Mouse (Mus musculus) heart, embryonic 10.5 days (tissue): Measurements from ENCODE around the gene Nme8. TPM values are rescaled to one million over a fixed set of nuclear protein-coding genes. Genes with fewer than 3 reads are reported as not detected.
A peak's percentile ranks its signal among the peaks of the same experiment; 100 is the strongest.

ENCODE experiments used
- DNase-seq: peaks from one replicate; pipeline ENCODE4 v3.0.0-alpha.2; 2017; ENCODE audit warnings: low spot score
- H3K27ac ChIP-seq: fragments of 300-500 bp; sonication (generic); 2 replicates; pipeline ENCODE4 v1.5.1; 2016; ENCODE audit warnings: mild to moderate bottlenecking
- H3K27me3 ChIP-seq: fragments of 300-500 bp; sonication (generic); 2 replicates; pipeline ENCODE4 v1.6.1; 2016; ENCODE audit warnings: mild to moderate bottlenecking; ENCODE audit not compliant: poor library complexity, insufficient read depth, severe bottlenecking
- H3K36me3 ChIP-seq: fragments of 300-500 bp; sonication (generic); 2 replicates; pipeline ENCODE4 v1.6.1; 2016; ENCODE audit warnings: mild to moderate bottlenecking, moderate library complexity
- H3K4me1 ChIP-seq: fragments of 300-500 bp; sonication (generic); 2 replicates; pipeline ENCODE4 v1.6.1; 2016; ENCODE audit warnings: mild to moderate bottlenecking
- H3K4me3 ChIP-seq: fragments of 300-500 bp; sonication (generic); 2 replicates; pipeline ENCODE4 v1.5.1; 2016; ENCODE audit warnings: mild to moderate bottlenecking, moderate library complexity
- H3K9me3 ChIP-seq: fragments of 300-500 bp; sonication (generic); 2 replicates; pipeline ENCODE4 v1.6.1; 2016; ENCODE audit warnings: mild to moderate bottlenecking, moderate library complexity
- whole genome bisulfite sequencing: fragments of 180-500 bp; shearing (Covaris S2); methylation state at CpG from one replicate; pipeline ENCODE4 v1.1.7; 2016; 5-methylcytosine and 5-hydroxymethylcytosine counted together
- polyA plus RNA-seq: library from polyadenylated mRNA; unstranded; fragments of >200 nt; fragmentation: Nextera tagmentation; extraction: Ambion mirVana; gene quantifications from 2 replicates; pipeline ENCODE4 v1.2.1, GENCODE M21; 2016

Nme8 gene
- polyA plus RNA-seq, 1 experiment from 2014 or later: not detected

GRCm38 (mm10) chr13:19626473-19626872, 71.1 kb downstream of the Nme8 start:
- no peaks in the 10 kb centered on the region for H3K9me3 ChIP-seq
- WGBS: 80% methylated on average over 1 of the region's 1 CpGs

DNA sequence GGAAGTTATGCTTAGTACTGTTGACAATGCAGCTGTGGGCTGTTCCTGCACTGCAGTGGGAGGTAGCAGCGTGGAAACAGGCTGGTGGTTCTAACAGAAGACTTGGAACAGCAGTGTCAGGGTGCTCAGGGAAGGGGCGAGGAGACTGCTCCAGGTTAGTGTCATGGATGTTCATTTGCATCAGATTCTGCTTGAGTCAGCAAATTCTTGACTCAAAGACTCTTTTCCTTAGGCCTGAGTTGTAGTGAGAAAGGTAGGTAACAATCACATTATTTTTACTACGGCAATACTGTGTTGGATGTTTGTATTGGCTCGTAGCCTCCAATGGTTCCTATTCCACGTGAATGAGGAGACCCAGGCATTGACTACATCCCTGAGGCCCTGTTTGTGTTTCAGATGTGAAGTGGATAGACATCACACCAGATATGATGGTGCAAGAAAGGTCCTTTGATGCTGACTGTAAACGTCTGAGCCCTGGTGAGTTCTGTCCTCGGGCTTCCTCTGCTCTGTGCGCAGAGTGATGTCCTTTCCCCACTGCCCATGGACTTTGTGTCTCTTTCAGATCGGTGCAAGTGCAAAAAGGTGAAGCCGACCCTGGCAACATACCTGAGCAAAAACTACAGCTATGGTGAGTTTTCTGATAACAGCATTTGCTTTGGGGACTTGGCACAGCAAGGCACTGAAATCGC, 72.8 kb downstream of the Nme8 start:
- peaks cover 7% of the 10 kb centered on the region for H3K4me1 ChIP-seq
- no peaks in the 10 kb centered on the region for H3K9me3 ChIP-seq
- no peak overlapping the region for H3K4me3 ChIP-seq
- no peaks in the 10 kb centered on the region for H3K36me3 ChIP-seq
- no peak overlapping the region for H3K27ac ChIP-seq
- WGBS: 79% methylated on average over 11 of the region's 11 CpGs
- no peak for DNase-seq
- peaks cover 33% of the 10 kb centered on the region for H3K27me3 ChIP-seq

More at GRCm38 (mm10) chr13:19626473-19626872, 71.1 kb downstream of the Nme8 start:
- H3K36me3 ChIP-seq: no peaks in the 10 kb centered on the region
- H3K27ac ChIP-seq: no peak overlapping the region
- H3K4me3 ChIP-seq: no peak overlapping the region
- H3K4me1 ChIP-seq: peaks cover 7% of the 10 kb centered on the region
- no peak for DNase-seq
- H3K27me3 ChIP-seq: peaks cover 24% of the 10 kb centered on the region

DNA sequence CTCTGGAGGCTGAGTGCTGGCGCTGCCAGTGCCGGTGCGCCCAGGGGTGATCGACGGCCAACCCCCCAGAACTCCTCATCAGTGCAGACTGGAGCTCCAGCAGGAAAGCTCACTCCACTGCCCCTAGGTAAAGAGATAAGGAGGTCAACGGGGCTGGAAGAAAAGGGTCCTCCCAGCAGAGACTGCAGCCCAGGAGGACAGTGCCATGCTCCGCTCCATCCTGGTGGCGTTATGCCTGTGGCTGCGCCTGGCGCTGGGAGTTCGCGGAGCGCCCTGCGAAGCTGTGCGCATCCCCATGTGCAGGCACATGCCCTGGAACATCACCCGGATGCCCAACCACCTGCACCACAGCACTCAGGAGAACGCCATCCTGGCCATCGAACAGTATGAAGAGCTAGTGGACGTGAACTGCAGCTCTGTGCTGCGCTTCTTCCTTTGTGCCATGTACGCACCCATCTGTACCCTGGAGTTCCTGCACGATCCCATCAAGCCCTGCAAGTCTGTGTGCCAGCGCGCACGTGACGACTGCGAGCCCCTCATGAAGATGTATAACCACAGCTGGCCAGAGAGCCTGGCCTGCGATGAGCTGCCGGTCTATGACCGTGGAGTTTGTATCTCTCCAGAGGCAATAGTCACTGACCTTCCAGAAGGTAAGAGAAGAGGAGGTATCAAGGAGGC, 74.2 kb downstream of the Nme8 start:
- no peaks in the 10 kb centered on the region for H3K36me3 ChIP-seq
- H3K4me1 ChIP-seq: peaks cover 14% of the 10 kb centered on the region
- H3K27ac ChIP-seq: peak overlapping the region; percentile 62
- H3K4me3 ChIP-seq: peak overlapping the region; percentile 67
- 20% methylated on average over 30 of the region's 30 CpGs for WGBS
- H3K9me3 ChIP-seq: no peaks in the 10 kb centered on the region
- DNase-seq: no peak
- H3K27me3 ChIP-seq: peaks cover 33% of the 10 kb centered on the region

DNA sequence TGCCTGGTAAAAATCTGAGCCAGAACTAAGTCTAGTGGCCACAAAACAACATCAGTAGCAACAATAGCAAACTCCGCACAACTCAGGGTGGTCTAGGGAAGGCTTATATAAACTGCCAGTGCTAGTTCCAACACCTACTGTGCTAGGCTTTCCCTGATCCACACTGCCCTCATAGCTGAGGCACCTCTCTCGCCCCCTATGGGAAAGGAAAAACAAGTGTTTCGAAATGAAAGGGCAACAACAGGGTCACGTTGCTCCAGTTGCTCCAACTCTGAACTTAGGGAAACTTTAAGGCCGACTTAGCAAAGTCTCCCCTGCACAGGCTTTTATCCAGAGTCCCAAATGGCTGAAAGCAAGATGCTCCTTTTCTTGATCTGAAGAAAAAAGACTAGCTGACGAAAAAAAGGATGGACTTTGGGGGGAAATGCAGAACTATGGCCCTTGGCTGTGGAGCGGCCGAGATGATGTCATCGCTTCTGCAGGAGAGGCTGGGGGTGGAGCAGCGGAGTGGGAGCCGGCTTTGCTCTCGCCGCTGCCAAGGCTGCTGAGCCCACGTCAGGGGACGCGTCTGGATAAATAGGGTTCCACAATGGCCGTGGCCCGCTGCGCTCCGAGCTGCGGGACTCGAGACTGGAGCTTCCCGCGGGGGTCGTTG, 74.9 kb downstream of the Nme8 start, which contains the start of gene Sfrp4:
Sfrp4 (plus strand) TSS at position 532 of the 655 bp plus-strand sequence.
- peak within 1 kb of the TSS; percentile 67 for H3K4me3 ChIP-seq
- H3K9me3 ChIP-seq: no peaks in the 10 kb centered on the region
- DNase-seq: peak; percentile 76
- 4% methylated on average over 25 of the region's 25 CpGs for WGBS
- no peaks in the 10 kb centered on the region for H3K36me3 ChIP-seq
- peaks cover 33% of the 10 kb centered on the region for H3K27me3 ChIP-seq
- peak within 1 kb of the TSS; percentile 62 for H3K27ac ChIP-seq
- H3K4me1 ChIP-seq: peaks cover 14% of the 10 kb centered on the region

DNA sequence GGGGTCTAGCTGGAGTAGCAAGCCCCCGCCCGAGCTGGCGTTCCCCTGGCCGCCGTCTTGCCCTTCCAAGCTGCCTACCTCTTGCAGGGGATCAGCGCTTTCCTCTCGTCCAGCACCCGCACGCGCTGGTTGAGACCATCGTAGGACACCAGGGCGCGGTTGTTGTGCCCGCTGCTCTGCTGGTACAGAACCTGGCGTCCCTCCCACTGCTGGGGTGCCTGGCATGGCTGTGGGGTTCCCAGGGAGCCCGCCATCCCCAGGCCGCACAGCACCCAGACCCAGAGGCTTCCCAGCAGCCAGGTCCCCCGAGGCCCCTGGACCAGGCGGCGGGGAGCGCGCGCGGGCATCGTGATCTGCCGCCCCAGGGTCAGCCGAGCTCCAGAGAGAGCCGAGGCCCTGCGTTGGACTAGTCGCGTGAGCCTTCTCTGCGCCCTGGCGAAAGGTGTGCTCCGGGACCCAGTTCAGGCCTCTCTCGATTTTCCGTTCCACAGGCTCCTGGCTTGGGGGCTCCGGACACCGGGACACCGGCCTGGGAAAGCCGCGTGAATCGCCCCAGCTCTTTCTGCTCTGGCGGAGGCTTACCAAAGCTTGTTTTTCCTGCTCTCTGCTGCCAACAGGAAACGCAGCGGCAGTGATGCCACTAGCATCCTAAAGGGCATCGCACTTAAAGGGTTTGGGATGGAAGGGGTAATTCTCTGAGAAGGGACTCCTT, 78.2 kb downstream of the Nme8 start, which contains the start of gene Epdr1:
Epdr1 (minus strand) TSS at position 712 of the 712 bp plus-strand sequence.
- H3K27me3 ChIP-seq: peaks cover 24% of the 10 kb centered on the region
- H3K9me3 ChIP-seq: no peaks in the 10 kb centered on the region
- peak within 1 kb of the TSS; percentile 94 for H3K27ac ChIP-seq
- H3K4me3 ChIP-seq: peak within 1 kb of the TSS; percentile 89
- WGBS: under 1% methylated on average over 46 of the region's 46 CpGs
- DNase-seq: peak; percentile 86
- H3K4me1 ChIP-seq: peaks cover 14% of the 10 kb centered on the region
- H3K36me3 ChIP-seq: no peaks in the 10 kb centered on the region

DNA sequence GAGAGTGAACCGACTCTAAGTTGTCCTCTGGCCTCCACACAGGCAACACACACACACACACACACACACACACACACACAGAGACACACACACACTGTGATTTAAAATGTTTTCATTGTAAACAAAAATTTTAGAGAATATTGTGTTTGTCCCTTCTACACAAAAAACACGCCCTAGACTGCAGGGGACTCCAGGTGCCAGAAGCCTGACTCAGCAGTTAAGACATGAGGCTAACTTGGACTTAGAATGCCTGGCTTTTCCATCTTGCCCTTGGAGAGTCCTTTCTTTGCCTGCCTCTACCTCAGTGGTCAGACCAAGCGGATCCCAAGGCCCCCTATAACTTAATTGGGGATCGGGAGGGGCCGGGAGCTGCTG, 78.8 kb downstream of the Nme8 start:
- DNase-seq: no peak
- Histone ChIP-seq H3K4me1 (peaks cover 14% of the 10 kb centered on the region), H3K9me3 (no peaks in the 10 kb centered on the region), H3K27ac (peak overlapping the region; percentile 94), H3K36me3 (no peaks in the 10 kb centered on the region), H3K4me3 (peak overlapping the region; percentile 89), H3K27me3 (peaks cover 18% of the 10 kb centered on the region)
- WGBS: 6% methylated on average over 5 of the region's 5 CpGs

- H3K36me3 ChIP-seq: no peaks in the 10 kb centered on the region
- 85% methylated on average over 4 of the region's 4 CpGs for WGBS
- H3K27me3 ChIP-seq: peaks cover 11% of the 10 kb centered on the region; the same call in 1 of the 2 replicates
- no peak overlapping the region for H3K27ac ChIP-seq
- H3K4me1 ChIP-seq: peaks cover 8% of the 10 kb centered on the region
- DNase-seq: no peak
- no peaks in the 10 kb centered on the region for H3K9me3 ChIP-seq
- H3K4me3 ChIP-seq: no peak overlapping the region
Measured at GRCm38 (mm10) chr13:19618081-19618480, 79.5 kb downstream of the Nme8 start.

GRCm38 (mm10) chr13:19614311-19614710, 83.3 kb downstream of the Nme8 start:
- Histone ChIP-seq H3K9me3 (no peaks in the 10 kb centered on the region), H3K4me3 (no peak overlapping the region), H3K4me1 (peaks cover 7% of the 10 kb centered on the region; the same call in 1 of the 2 replicates), H3K27ac (no peak overlapping the region), H3K27me3 (no peaks in the 10 kb centered on the region), H3K36me3 (no peaks in the 10 kb centered on the region)
- WGBS: 87% methylated on average over 1 of the region's 1 CpGs
- no peak for DNase-seq

GRCm38 (mm10) chr13:19613426-19613825, 84.2 kb downstream of the Nme8 start:
- Histone ChIP-seq H3K27me3 (no peaks in the 10 kb centered on the region), H3K4me3 (no peak overlapping the region), H3K36me3 (no peaks in the 10 kb centered on the region), H3K9me3 (no peaks in the 10 kb centered on the region), H3K4me1 (no peaks in the 10 kb centered on the region), H3K27ac (no peak overlapping the region)
- DNase-seq: no peak
- 93% methylated on average over 1 of the region's 1 CpGs for WGBS

DNA sequence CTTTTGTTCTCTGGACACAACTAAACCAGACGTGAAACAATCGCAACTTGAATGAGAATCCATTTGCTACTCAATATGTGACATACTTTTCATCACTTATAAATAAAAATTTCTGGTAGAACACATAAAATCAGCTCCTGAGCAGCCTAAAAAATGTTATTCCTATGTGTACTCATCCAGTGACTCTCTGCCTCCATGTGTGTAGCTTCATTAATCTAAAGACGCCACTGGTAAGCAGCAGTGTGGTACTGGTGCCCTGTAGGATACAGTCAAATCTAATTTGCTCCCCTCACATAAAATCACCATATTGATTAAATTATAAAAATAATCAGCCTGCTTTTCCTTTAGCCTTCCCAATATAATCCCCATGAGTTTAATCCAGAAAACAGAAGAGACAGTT, 84.6 kb downstream of the Nme8 start:
- Histone ChIP-seq H3K36me3 (no peaks in the 10 kb centered on the region), H3K4me3 (no peak overlapping the region), H3K9me3 (no peaks in the 10 kb centered on the region), H3K27me3 (no peaks in the 10 kb centered on the region), H3K27ac (no peak overlapping the region), H3K4me1 (no peaks in the 10 kb centered on the region)
- 90% methylated on average over 3 of the region's 3 CpGs for WGBS
- DNase-seq: no peak

- Histone ChIP-seq H3K27me3 (no peaks in the 10 kb centered on the region), H3K36me3 (no peaks in the 10 kb centered on the region), H3K4me1 (no peaks in the 10 kb centered on the region), H3K9me3 (no peaks in the 10 kb centered on the region), H3K4me3 (no peak overlapping the region), H3K27ac (no peak overlapping the region)
- no peak for DNase-seq
- WGBS: 73% methylated on average over 1 of the region's 1 CpGs
Measured at GRCm38 (mm10) chr13:19612348-19612747, 85.2 kb downstream of the Nme8 start.

GRCm38 (mm10) chr13:19608120-19608519, 89.5 kb downstream of the Nme8 start:
- DNase-seq: no peak
- no peaks in the 10 kb centered on the region for H3K4me1 ChIP-seq
- no peak overlapping the region for H3K27ac ChIP-seq
- H3K4me3 ChIP-seq: no peak overlapping the region
- H3K36me3 ChIP-seq: no peaks in the 10 kb centered on the region
- no peaks in the 10 kb centered on the region for H3K27me3 ChIP-seq
- H3K9me3 ChIP-seq: no peaks in the 10 kb centered on the region
